Mouse (Mus musculus) CH12.LX (cell line): ENCODE data around the gene Irf6.

Source experiments
- ELF1 ChIP-seq: IDR thresholded peaks from 2 replicates; pipeline ENCODE4 v1.6.1; 2014; ENCODE audit warnings: low read depth, mild to moderate bottlenecking, inconsistent platforms, low read length, improper control_type of control experiment
- MAX ChIP-seq: IDR thresholded peaks from 2 replicates; pipeline ENCODE4 v1.6.1; 2011; ENCODE audit warnings: low read length, improper control_type of control experiment
- MYC ChIP-seq: IDR thresholded peaks from 2 replicates; pipeline ENCODE4 v1.6.1; 2011; ENCODE audit warnings: low read depth, mild to moderate bottlenecking, improper control_type of control experiment, low read length

GRCm38 (mm10) chr1:193131311-193131948 is 21.5 kb upstream of the Irf6 start:
- TF ChIP-seq MYC = no peak
- TF ChIP-seq MAX = no peak
- no peak for TF ChIP-seq ELF1
